Mouse (Mus musculus) neural tube, embryonic 11.5 days (tissue): Measurements from ENCODE around the gene Sf3a1. TPM values are rescaled to one million over a fixed set of nuclear protein-coding genes. Genes with fewer than 3 reads are reported as not detected.
"Not testable (repeated sequence)": the region's sequence is repeated elsewhere in the genome, so short reads cannot be mapped to it uniquely, and the experiment has no call there.

Experiments
- ATAC-seq: fragments of 200-750 bp; cut with Nextera tagmentation; 2 replicates; pipeline ENCODE4 v1.8.0; 2017; ENCODE audit warnings: moderate number of reproducible peaks, mild to moderate bottlenecking, moderate TSS enrichment, moderate library complexity; ENCODE audit not compliant: insufficient read depth, low FRiP score, low TSS enrichment
- DNase-seq: peaks from one replicate; pipeline ENCODE4 v3.0.0-alpha.2; 2015; ENCODE audit warnings: low spot score
- H3K27ac ChIP-seq: fragments of 300-500 bp; sonication (generic); 2 replicates; pipeline ENCODE4 v1.5.1; 2014; ENCODE audit warnings: low read depth, mild to moderate bottlenecking, low read length
- H3K27me3 ChIP-seq: fragments of 300-500 bp; sonication (generic); 2 replicates; pipeline ENCODE4 v1.6.1; 2014; ENCODE audit warnings: mild to moderate bottlenecking, low read length, mixed read lengths; ENCODE audit not compliant: control insufficient read depth, insufficient read depth
- H3K36me3 ChIP-seq: fragments of 300-500 bp; sonication (generic); 2 replicates; pipeline ENCODE4 v1.6.1; 2014; ENCODE audit warnings: mild to moderate bottlenecking, low read length, moderate library complexity, mixed read lengths; ENCODE audit not compliant: control insufficient read depth, insufficient read depth
- H3K4me1 ChIP-seq: fragments of 300-500 bp; sonication (generic); 2 replicates; pipeline ENCODE4 v1.6.1; 2014; ENCODE audit warnings: low read length, mixed read lengths; ENCODE audit not compliant: control insufficient read depth, insufficient read depth
- H3K4me2 ChIP-seq: fragments of 300-500 bp; sonication (generic); 2 replicates; pipeline ENCODE4 v1.6.1; 2014; ENCODE audit warnings: low read depth, mild to moderate bottlenecking, moderate library complexity
- H3K4me3 ChIP-seq: fragments of 300-500 bp; sonication (generic); 2 replicates; pipeline ENCODE4 v1.5.1; 2014; ENCODE audit warnings: low read depth, low read length
- H3K9ac ChIP-seq: fragments of 300-500 bp; sonication (generic); 2 replicates; pipeline ENCODE4 v1.6.1; 2014; ENCODE audit warnings: mild to moderate bottlenecking, low read length
- H3K9me3 ChIP-seq: fragments of 300-500 bp; sonication (generic); 2 replicates; pipeline ENCODE4 v1.6.1; 2016; ENCODE audit warnings: low read length; ENCODE audit not compliant: control insufficient read depth
- WGBS: fragments of 180-500 bp; shearing (Covaris S2); extraction: QIAGEN DNeasy Blood & Tissue Kit; methylation state at CpG from one replicate; pipeline ENCODE4 v1.1.7; 2014; 5-methylcytosine and 5-hydroxymethylcytosine counted together
- polyA plus RNA-seq: library from polyadenylated mRNA; unstranded; fragments of >200 nt; fragmentation: Nextera tagmentation; extraction: Ambion mirVana; gene quantifications from 2 replicates; pipeline ENCODE4 v1.2.1, GENCODE M21; 2014

Sf3a1 gene
- polyA plus RNA-seq, 1 experiment from 2014 or later, result 91.1 TPM

GRCm38 (mm10) chr11:4128461-4128860 lies 31.7 kb upstream of the Sf3a1 start:
- DNase-seq, H3K4me3 ChIP-seq, H3K27ac ChIP-seq, H3K4me2 ChIP-seq, H3K4me1 ChIP-seq, H3K27me3 ChIP-seq, ATAC-seq, H3K36me3 ChIP-seq, H3K9me3 ChIP-seq, H3K9ac ChIP-seq: not testable (repeated sequence)
- WGBS, result 96% methylated on average over 4 of the region's 4 CpGs

GRCm38 (mm10) chr11:4133450-4133849 lies 26.7 kb upstream of the Sf3a1 start:
- peaks cover 6% of the 10 kb centered on the region; the same call in 1 of the 2 replicates for H3K4me1 ChIP-seq
- H3K4me3 ChIP-seq, result no peak overlapping the region
- ATAC-seq (no peak), DNase-seq (no peak)
- no peak overlapping the region for H3K4me2 ChIP-seq
- WGBS, result 54% methylated on average over 3 of the region's 3 CpGs
- no peaks in the 10 kb centered on the region for H3K27me3 ChIP-seq
- H3K9me3 ChIP-seq, result no peaks in the 10 kb centered on the region
- no peak overlapping the region for H3K9ac ChIP-seq
- H3K36me3 ChIP-seq, result peaks cover 2% of the 10 kb centered on the region; the same call in 1 of the 2 replicates
- no peak overlapping the region for H3K27ac ChIP-seq

DNA sequence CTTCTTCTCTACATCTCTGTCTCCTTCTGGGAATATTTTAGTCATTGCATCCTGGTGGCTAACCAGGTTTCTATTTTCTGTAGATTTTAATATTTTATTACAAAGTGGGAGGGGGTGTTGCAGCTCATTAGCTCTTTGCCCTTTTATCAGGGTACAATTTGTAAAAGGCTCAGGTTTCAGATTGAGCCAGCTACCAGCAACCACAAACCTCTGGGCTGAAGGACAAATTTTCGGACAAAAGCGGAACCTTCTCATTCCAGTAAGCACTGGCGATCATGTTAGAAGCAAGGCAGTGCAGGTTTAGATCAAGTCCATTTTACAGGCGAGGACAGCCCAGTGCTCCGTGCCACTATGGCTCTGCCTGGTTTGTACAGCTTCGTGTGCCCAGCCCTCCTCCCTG lies 25.8 kb upstream of the Sf3a1 start:
- Histone ChIP-seq H3K9ac (no peak overlapping the region), H3K27me3 (no peaks in the 10 kb centered on the region), H3K4me2 (no peak overlapping the region), H3K4me3 (no peak overlapping the region), H3K36me3 (peaks cover 2% of the 10 kb centered on the region; the same call in 1 of the 2 replicates), H3K27ac (no peak overlapping the region), H3K4me1 (peaks cover 6% of the 10 kb centered on the region; the same call in 1 of the 2 replicates), H3K9me3 (no peaks in the 10 kb centered on the region)
- DNase-seq (no peak), ATAC-seq (peak; percentile 14; the same call in 1 of the 2 replicates)
- WGBS, result 66% methylated on average over 6 of the region's 6 CpGs

DNA sequence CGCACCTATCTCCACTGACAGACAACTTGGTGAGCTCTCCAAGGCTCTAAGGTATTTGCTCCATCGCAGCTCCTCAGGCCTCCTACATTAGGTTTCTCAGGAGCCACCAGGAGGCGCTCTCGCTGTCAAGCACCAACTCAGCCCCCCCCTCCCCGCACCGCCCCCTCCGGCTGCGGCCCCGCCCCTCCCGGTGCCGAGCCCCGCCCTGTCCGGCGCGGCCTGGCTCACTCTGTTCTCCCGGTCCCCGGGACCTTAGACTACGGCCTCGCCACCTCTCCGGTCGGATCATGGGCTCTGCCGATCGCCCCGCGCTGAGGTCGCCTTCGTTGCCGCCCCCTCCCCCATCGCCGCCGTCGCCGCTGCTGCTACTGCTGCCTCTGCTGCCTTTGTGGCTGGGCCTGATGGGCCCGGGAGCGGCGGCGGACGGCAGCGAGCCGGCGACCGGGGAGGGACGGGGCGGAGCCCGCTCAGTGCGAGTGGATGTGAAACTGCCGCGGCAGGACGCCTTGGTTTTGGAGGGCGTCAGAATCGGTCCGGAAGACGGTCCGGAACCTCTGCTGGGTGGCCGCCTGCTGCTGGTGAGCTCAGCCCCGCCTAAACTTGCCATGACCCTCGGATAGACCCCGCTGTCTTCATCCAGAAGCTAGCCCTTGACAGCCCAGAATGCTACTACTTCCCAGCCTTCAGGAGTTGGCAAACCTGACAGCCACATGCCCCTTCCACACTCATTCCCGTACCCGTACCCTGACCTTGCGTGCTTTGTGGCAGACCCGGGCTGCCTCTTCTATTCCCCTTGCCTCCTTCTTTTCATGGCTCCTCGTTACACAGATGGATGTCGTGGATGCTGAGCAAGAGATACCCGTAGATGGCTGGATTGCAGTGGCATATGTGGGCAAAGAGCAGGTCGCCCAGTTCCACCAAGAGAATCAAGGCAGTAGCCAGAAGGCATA lies 24.9 kb upstream of the Sf3a1 start, which contains the start of gene Rnf215:
Gene Rnf215, plus strand, starts transcription at position 217 of the 950 bp plus-strand sequence.
- peak within 1 kb of the TSS; percentile 83 for H3K9ac ChIP-seq
- WGBS, result 3% methylated on average over 64 of the region's 66 CpGs
- peak; percentile 88 for ATAC-seq

DNA sequence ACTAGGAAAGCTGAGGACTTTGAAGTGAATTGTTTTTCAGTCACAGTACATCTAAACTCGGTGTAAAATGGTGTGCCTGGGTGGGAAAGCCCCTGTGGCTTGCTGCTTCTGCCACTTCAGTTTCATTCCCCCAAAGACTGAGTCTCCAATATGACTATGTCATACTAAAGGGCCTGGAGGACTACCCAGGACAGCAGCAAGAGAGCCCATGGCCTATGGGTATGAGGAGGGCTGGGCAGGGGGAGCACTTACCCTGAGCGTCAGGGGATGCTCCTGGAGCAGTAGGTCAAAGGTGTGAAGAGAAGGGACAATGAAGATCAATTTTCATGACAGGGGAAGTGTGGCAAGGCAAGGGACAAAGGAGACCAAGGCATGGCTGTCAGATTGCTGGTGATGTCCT lies 21.2 kb upstream of the Sf3a1 start:
- Histone ChIP-seq H3K27ac (no peak overlapping the region), H3K4me2 (no peak overlapping the region), H3K9me3 (no peaks in the 10 kb centered on the region), H3K4me3 (no peak overlapping the region), H3K9ac (0 out of 2 replicates have a peak overlapping the region, but pooled peaks have one; percentile 10), H3K27me3 (no peaks in the 10 kb centered on the region), H3K36me3 (peaks cover 10% of the 10 kb centered on the region), H3K4me1 (peaks cover 6% of the 10 kb centered on the region; the same call in 1 of the 2 replicates)
- DNase-seq, result no peak
- no peak for ATAC-seq
- WGBS, result 44% methylated on average over 2 of the region's 2 CpGs

More for the DNA sequence above, 24.9 kb upstream of the Sf3a1 start, which contains the start of gene Rnf215:
- no peaks in the 10 kb centered on the region for H3K27me3 ChIP-seq
- H3K27ac ChIP-seq, result peak within 1 kb of the TSS; percentile 17; the same call in 1 of the 2 replicates
- H3K4me3 ChIP-seq, result peak within 1 kb of the TSS; percentile 65
- H3K4me2 ChIP-seq, result peak within 1 kb of the TSS; percentile 64
- H3K36me3 ChIP-seq, result peaks cover 2% of the 10 kb centered on the region; the same call in 1 of the 2 replicates
- DNase-seq, result peak; percentile 91
- peaks cover 6% of the 10 kb centered on the region; the same call in 1 of the 2 replicates for H3K4me1 ChIP-seq
- H3K9me3 ChIP-seq, result no peaks in the 10 kb centered on the region

DNA sequence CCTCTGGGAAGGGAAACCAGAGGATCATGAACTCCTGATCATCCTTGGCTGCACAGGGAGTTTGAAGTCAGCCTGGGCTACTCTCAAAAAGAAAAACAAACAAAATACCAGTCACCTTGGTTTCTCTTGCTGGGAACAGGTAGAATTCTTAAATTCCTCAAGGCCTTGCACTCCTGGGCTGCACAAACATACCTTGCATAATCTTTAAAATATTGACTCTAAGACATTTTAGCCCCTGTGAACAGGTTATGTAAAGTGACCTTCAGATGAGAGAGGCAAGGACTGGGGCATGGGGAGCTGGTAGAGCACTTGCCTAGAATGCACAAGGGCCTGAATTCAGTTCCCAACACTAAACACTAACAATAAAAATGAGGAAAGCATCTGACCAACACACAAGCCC lies 18.6 kb upstream of the Sf3a1 start:
- peaks cover under 1% of the 10 kb centered on the region; the same call in 1 of the 2 replicates for H3K4me1 ChIP-seq
- H3K9me3 ChIP-seq, result no peaks in the 10 kb centered on the region
- no peak overlapping the region for H3K9ac ChIP-seq
- no peaks in the 10 kb centered on the region for H3K27me3 ChIP-seq
- ATAC-seq (no peak), DNase-seq (no peak)
- H3K4me2 ChIP-seq, result no peak overlapping the region
- peaks cover 11% of the 10 kb centered on the region for H3K36me3 ChIP-seq
- H3K27ac ChIP-seq, result no peak overlapping the region
- no peak overlapping the region for H3K4me3 ChIP-seq

DNA sequence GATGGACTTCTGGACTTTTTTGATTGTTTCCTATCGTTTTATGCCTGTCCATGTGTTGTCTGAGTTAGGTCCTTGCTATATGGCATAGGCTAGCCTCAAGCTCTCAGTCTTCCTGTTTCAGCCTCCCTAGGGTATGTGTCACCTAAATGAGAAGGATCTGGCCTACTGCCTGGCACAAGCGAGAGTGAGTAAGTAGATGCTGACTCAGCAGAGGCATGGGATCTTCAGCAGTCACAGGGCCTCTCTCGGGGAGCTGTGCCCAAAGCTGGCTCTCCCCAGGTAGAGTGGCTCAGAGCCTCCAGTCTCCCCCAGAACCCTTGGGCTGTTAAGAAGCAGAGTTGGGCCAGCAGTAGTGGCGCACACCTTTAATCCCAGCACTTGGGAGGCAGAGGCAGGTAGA lies 17.8 kb upstream of the Sf3a1 start:
- ATAC-seq, result no peak
- Histone ChIP-seq H3K9ac (no peak overlapping the region), H3K4me1 (no peaks in the 10 kb centered on the region), H3K27me3 (no peaks in the 10 kb centered on the region), H3K9me3 (no peaks in the 10 kb centered on the region), H3K4me3 (no peak overlapping the region), H3K27ac (no peak overlapping the region), H3K4me2 (no peak overlapping the region), H3K36me3 (peaks cover 11% of the 10 kb centered on the region)
- WGBS, result 88% methylated on average over 4 of the region's 4 CpGs
- no peak for DNase-seq

- no peaks in the 10 kb centered on the region for H3K27me3 ChIP-seq
- H3K27ac ChIP-seq, result no peak overlapping the region
- H3K9ac ChIP-seq, result no peak overlapping the region
- no peak for DNase-seq
- H3K9me3 ChIP-seq, result no peaks in the 10 kb centered on the region
- H3K4me1 ChIP-seq, result no peaks in the 10 kb centered on the region
- no peak overlapping the region for H3K4me2 ChIP-seq
- WGBS, result 92% methylated on average over 21 of the region's 21 CpGs
- ATAC-seq, result no peak
- peaks cover 9% of the 10 kb centered on the region for H3K36me3 ChIP-seq
- H3K4me3 ChIP-seq, result no peak overlapping the region
These were observed 16.7 kb upstream of the Sf3a1 start for GRCm38 (mm10) chr11:4143281-4144062.
